Mouse (Mus musculus): ENCODE measurements around the gene Scarf2.

Gene Scarf2

GRCm38 (mm10) chr16:17833321-17833680, 36.2 kb downstream of the Scarf2 start:
- DNase-seq = peak; percentile 71

- peak; percentile 76 for DNase-seq
These were observed 36.8 kb downstream of the Scarf2 start for GRCm38 (mm10) chr16:17833681-17834399.

- DNase-seq = no peak
These were observed 37.5 kb downstream of the Scarf2 start for GRCm38 (mm10) chr16:17834543-17834942.

- peak; percentile 66 for DNase-seq
These were observed 38.4 kb downstream of the Scarf2 start for GRCm38 (mm10) chr16:17835481-17835880.

- DNase-seq = peak; percentile 24
These were observed 41.0 kb downstream of the Scarf2 start, which contains the start of gene Car15 for GRCm38 (mm10) chr16:17838051-17838450. TSS of gene Car15 (minus strand) at chr16:17838364.

GRCm38 (mm10) chr16:17839976-17840375, 42.9 kb downstream of the Scarf2 start:
- DNase-seq = peak; percentile 84

GRCm38 (mm10) chr16:17842437-17842836, 45.4 kb downstream of the Scarf2 start:
- DNase-seq = peak; percentile 70

GRCm38 (mm10) chr16:17843701-17844365, 46.8 kb downstream of the Scarf2 start:
- DNase-seq = peak; percentile 71

GRCm38 (mm10) chr16:17848431-17848830, 51.3 kb downstream of the Scarf2 start:
- DNase-seq = no peak

- peak; percentile 59 for DNase-seq
These were observed 51.8 kb downstream of the Scarf2 start for GRCm38 (mm10) chr16:17848928-17849327.

GRCm38 (mm10) chr16:17849486-17849885, 52.4 kb downstream of the Scarf2 start:
- DNase-seq = peak; percentile 51

- DNase-seq = peak; percentile 51
These were observed 54.2 kb downstream of the Scarf2 start for GRCm38 (mm10) chr16:17851331-17851730.

GRCm38 (mm10) chr16:17851860-17852259, 54.8 kb downstream of the Scarf2 start:
- DNase-seq = peak; percentile 95

GRCm38 (mm10) chr16:17853263-17853662, 56.2 kb downstream of the Scarf2 start:
- DNase-seq = no peak

- no peak for DNase-seq
These were observed 60.1 kb downstream of the Scarf2 start for GRCm38 (mm10) chr16:17857157-17857556.
